Comparison of ENCODE assay signal across 11 mouse cellular contexts in genomic region chr2:71919227-71919647, GRCm38 (mm10). TPM values are rescaled to one million over a fixed set of nuclear protein-coding genes. Genes with fewer than 3 reads are reported as not detected.
A peak's percentile ranks its signal among the peaks of the same experiment; 100 is the strongest.
DNase-seq lines count a peak whose midpoint lies in the region; ATAC-seq and TF ChIP-seq lines count a peak whose summit lies in the region.
"Had no signal": no experiment of that assay in that cellular context is flagged by ENCODE, and none has a peak within 500 bp of the region (broad histone marks: within the 10 kb centered on the region; RNA-seq: fewer than 3 reads in every experiment).

No protein-coding gene starts in this region.

- no peak overlapping the region for H3K9ac ChIP-seq in limb, embryonic 14.5 days (ENCODE audit: low read depth, low read length, severe bottlenecking)
- no peak overlapping the region for H3K9ac ChIP-seq in lung, postnatal 0 days (replicated peaks; ENCODE audit: low read depth)
- H3K9ac ChIP-seq: liver, postnatal 0 days had no signal

- ATAC-seq in limb, embryonic 14.5 days (ENCODE audit: low FRiP score, low read depth) = peak; percentile 68
- ATAC-seq in lung, postnatal 0 days = no peak
- no peak for ATAC-seq in inflammation-experienced regulatory T-cells, adult 6 months
- ATAC-seq: liver, postnatal 0 days had no signal

- no peaks in the 10 kb centered on the region for H3K4me1 ChIP-seq in limb, embryonic 14.5 days (ENCODE audit: control insufficient read depth, insufficient read depth, low read length)
- H3K4me1 ChIP-seq in lung, postnatal 0 days (ENCODE audit: insufficient read depth, low read depth, low read length) = no peaks in the 10 kb centered on the region

- 40% methylated on average over 11 of the region's 11 CpGs for WGBS in limb, embryonic 14.5 days
- 43% methylated on average over 11 of the region's 11 CpGs for WGBS in lung, postnatal 0 days

- no peaks in the 10 kb centered on the region for H3K36me3 ChIP-seq in limb, embryonic 14.5 days (ENCODE audit: control insufficient read depth, insufficient read depth, low read length)
- no peaks in the 10 kb centered on the region for H3K36me3 ChIP-seq in lung, postnatal 0 days (ENCODE audit: insufficient read depth, low read length)

- no peak overlapping the region for H3K27ac ChIP-seq in limb, embryonic 14.5 days (replicated peaks; ENCODE audit: low read depth, low read length)
- no peak overlapping the region for H3K27ac ChIP-seq in lung, postnatal 0 days (ENCODE audit: low read length)
- H3K27ac ChIP-seq: layer of hippocampus, adult 2 months had no signal

- no peak for TF ChIP-seq EP300 in lung, postnatal 0 days (IDR thresholded peaks at IDR 0.05)

- H3K4me2 ChIP-seq in limb, embryonic 14.5 days (replicated peaks; ENCODE audit: low read depth, low read length, severe bottlenecking) = no peak overlapping the region
- H3K4me2 ChIP-seq in lung, postnatal 0 days (replicated peaks; ENCODE audit: low read depth, low read length) = no peak overlapping the region

- H3K4me3 ChIP-seq in limb, embryonic 14.5 days (replicated peaks; ENCODE audit: low read length) = no peak overlapping the region
- no peak overlapping the region for H3K4me3 ChIP-seq in lung, postnatal 0 days (ENCODE audit: low read depth, low read length)
- H3K4me3 ChIP-seq: layer of hippocampus, adult 2 months had no signal

- peak; percentile 7 for DNase-seq in kidney, postnatal 14 days
- no peak for DNase-seq in kidney, postnatal 36 days
- DNase-seq in adrenal gland, postnatal 36 days = peak; percentile 49 to 53
- peak; percentile 70 to 80 for DNase-seq in cerebellum, postnatal 14 days
- DNase-seq in limb, embryonic 14.5 days (ENCODE audit: low spot score) = peak; percentile 75
- DNase-seq in spleen, postnatal 4 days (ENCODE audit: low spot score in 2 of 2) = no peak
- DNase-seq in lung, postnatal 0 days (ENCODE audit: low spot score) = no peak
- DNase-seq: liver, postnatal 0 days; thymus, postnatal 4 days had no signal

- TF ChIP-seq POLR2A in limb, embryonic 14.5 days (IDR thresholded peaks at IDR 0.05; ENCODE audit: borderline replicate concordance, extremely low read depth, insufficient read depth, insufficient read length) = no peak

- TF ChIP-seq CTCF in lung, postnatal 0 days (IDR thresholded peaks at IDR 0.05) = no peak

- H3K27me3 ChIP-seq in limb, embryonic 14.5 days (ENCODE audit: control insufficient read depth, insufficient read depth, low read length) = no peaks in the 10 kb centered on the region
- H3K27me3 ChIP-seq in lung, postnatal 0 days (replicated peaks; ENCODE audit: insufficient read depth, low read length) = no peaks in the 10 kb centered on the region

- H3K9me3 ChIP-seq in limb, embryonic 14.5 days (ENCODE audit: control insufficient read depth, low read length) = no peaks in the 10 kb centered on the region
- H3K9me3 ChIP-seq in lung, postnatal 0 days (ENCODE audit: low read length) = no peaks in the 10 kb centered on the region

RNA-seq across cellular contexts. Expression of gene Pdk1, which starts 46.2 kb away (rescaled TPM):
- 10 to 100 TPM; 36.1 to 48.6 TPM for total RNA-seq in adrenal gland, postnatal 36 days (2021)
- 42.3 and 46.0 TPM in 2 replicates for polyA plus RNA-seq in limb, embryonic 14.5 days (2012; rRNA removed)
- polyA plus RNA-seq in limb, embryonic 14.5 days (2014; fragmentation: Nextera tagmentation; extraction: Ambion mirVana) = 73.5 and 80.6 TPM in 2 replicates
- polyA plus RNA-seq in lung, postnatal 0 days (2015; fragmentation: Nextera tagmentation; extraction: Ambion mirVana) = 21.1 and 21.8 TPM in 2 replicates
- polyA plus RNA-seq in inflammation-experienced regulatory T-cells, adult 6 months (2017; shearing (Covaris generic)) = 10 to 100 TPM; 13.5 to 36.2 (median 20.6) TPM

Comparison
In these comparisons a context has a peak if more than half of its experiments do, and no peak if none do; other contexts are left out.
1. DNase-seq: peak in kidney, postnatal 14 days (single experiment), adrenal gland, postnatal 36 days (2 of 2), cerebellum, postnatal 14 days (2 of 2) and limb, embryonic 14.5 days (single experiment); none in kidney, postnatal 36 days (0 of 2), spleen, postnatal 4 days (0 of 2) and lung, postnatal 0 days (single experiment).